Mouse (Mus musculus) embryo, embryonic 10 days (tissue): ENCODE data around the gene Olfr873.
"Not testable (repeated sequence)": the region's sequence is repeated elsewhere in the genome, so short reads cannot be mapped to it uniquely, and the experiment has no call there.

Experiments
- DNase-seq: peaks from one replicate; pipeline ENCODE4 v3.0.0-alpha.2; 2015; ENCODE audit warnings: low spot score

The Olfr873 gene

DNA sequence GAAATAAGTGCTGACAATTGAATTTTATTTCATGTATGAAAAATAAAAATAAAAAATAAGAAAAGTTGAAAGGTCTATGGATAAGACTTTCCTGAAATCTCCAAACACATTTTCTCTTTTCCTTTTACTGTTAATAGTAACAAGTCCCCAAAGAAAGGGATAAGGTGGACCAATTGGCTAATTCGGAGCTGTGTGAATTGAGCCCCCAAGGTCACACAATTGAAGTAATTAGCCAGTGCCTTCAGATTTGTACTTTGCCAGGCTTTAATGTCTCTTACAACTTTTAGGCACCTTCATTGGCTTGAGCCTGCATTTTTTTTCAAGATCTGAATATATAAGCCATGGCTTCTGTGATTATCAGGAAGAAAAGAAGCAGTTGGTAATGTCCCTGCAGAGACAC lies at the start of gene Olfr873:
Gene Olfr873, plus strand, starts transcription at position 301 of the 400 bp plus-strand sequence.
- DNase-seq: no peak

DNA sequence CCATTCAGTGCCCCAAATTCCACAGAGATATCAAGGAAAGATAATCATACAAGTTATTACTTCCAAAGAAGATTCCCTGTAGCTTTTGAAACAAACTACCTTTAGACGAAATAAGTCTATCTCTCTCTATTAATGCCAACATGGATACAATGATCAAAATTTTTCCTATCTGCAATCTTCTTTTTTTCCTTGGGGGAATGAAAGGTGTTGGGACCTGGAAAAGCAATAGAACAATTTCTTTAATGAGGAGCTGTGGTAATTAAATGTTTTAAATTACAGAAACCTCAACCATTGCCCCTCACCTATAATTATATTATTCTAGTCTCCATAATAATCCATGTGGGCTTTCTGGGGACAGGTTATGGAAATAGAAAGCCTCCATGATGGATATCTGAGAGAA lies 16.3 kb upstream of the Olfr873 start, which contains the start of gene Olfr39:
Gene Olfr39, plus strand, starts transcription at position 301 of the 400 bp plus-strand sequence.
- no peak for DNase-seq

- not testable (repeated sequence) for DNase-seq
Measured at GRCm38 (mm10) chr9:20295562-20295961, 2.8 kb upstream of the Olfr873 start.

DNA sequence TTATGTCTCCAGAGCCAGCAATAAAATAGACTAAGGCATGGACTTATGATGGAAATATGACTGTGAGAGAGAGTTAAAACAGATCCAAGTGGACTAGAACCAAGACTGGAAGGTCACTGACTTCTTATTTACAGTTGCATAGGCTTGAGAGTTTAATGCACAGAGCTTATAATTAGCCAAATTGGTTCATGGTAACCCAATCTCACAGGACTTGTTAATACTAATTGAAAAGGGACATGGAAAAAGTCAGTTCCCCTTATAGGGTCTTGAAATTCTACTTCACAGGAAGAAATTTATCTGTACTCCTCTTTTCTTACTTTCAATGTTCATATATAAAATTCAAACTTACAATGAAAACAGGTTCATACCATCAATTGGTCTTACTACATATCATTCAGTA lies 37.7 kb downstream of the Olfr873 start, which contains the start of gene Olfr18:
Gene Olfr18, minus strand, starts transcription at position 101 of the 400 bp plus-strand sequence.
- no peak for DNase-seq

DNA sequence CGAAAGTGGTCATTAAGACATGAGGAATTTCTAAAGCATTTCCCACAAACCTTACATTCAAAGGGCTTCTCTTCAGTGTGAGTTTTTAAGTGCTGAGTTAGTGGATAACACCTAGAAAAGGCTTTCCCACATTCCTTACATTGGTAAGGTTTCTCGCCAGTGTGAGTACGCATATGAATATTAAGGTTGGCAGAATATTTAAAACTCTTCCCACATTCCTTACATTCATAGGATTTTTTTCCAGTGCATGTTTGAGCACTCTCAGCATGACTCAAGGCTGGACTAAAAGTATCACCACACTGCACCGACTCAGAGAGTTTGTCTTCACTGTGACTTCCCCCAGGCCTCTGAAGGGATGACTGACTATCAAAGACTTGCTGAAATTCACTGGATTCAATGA lies 50.2 kb downstream of the Olfr873 start:
- no peak for DNase-seq
